Mouse (Mus musculus) limb, embryonic 12.5 days (tissue): Measurements from ENCODE around the gene Dctn1. TPM values are rescaled to one million over a fixed set of nuclear protein-coding genes. Genes with fewer than 3 reads are reported as not detected.
A peak's percentile ranks its signal among the peaks of the same experiment; 100 is the strongest.

ENCODE experiments used
- ATAC-seq: fragments of 200-750 bp; cut with Nextera tagmentation; 2 replicates; pipeline ENCODE4 v1.8.0; 2017; ENCODE audit warnings: low read depth, moderate TSS enrichment; ENCODE audit not compliant: insufficient number of reproducible peaks, insufficient read depth, low FRiP score, low TSS enrichment
- H3K27ac ChIP-seq: fragments of 300-500 bp; sonication (generic); 2 replicates; pipeline ENCODE4 v1.5.1; 2016; ENCODE audit warnings: mild to moderate bottlenecking, moderate library complexity
- H3K27me3 ChIP-seq: fragments of 300-500 bp; sonication (generic); 2 replicates; pipeline ENCODE4 v1.6.1; 2016; ENCODE audit warnings: mild to moderate bottlenecking, moderate library complexity
- H3K36me3 ChIP-seq: fragments of 300-500 bp; sonication (generic); 2 replicates; pipeline ENCODE4 v1.6.1; 2016; ENCODE audit warnings: mild to moderate bottlenecking, moderate library complexity
- H3K4me1 ChIP-seq: fragments of 300-500 bp; sonication (generic); replicated peaks from 2 replicates; pipeline ENCODE4 v1.6.1; 2016
- H3K4me2 ChIP-seq: fragments of 300-500 bp; sonication (generic); 2 replicates; pipeline ENCODE4 v1.6.1; 2016; ENCODE audit warnings: mild to moderate bottlenecking, moderate library complexity
- H3K4me3 ChIP-seq: fragments of 300-500 bp; sonication (generic); replicated peaks from 2 replicates; pipeline ENCODE4 v1.5.1; 2016; ENCODE audit warnings: mild to moderate bottlenecking
- H3K9ac ChIP-seq: fragments of 300-500 bp; sonication (generic); replicated peaks from 2 replicates; pipeline ENCODE4 v1.6.1; 2016; ENCODE audit warnings: mild to moderate bottlenecking, moderate library complexity
- H3K9me3 ChIP-seq: fragments of 300-500 bp; sonication (generic); 2 replicates; pipeline ENCODE4 v1.6.1; 2016; ENCODE audit warnings: mild to moderate bottlenecking, moderate library complexity
- WGBS: fragments of 180-500 bp; shearing (Covaris S2); methylation state at CpG from one replicate; pipeline ENCODE4 v1.1.7; 2016; 5-methylcytosine and 5-hydroxymethylcytosine counted together
- polyA plus RNA-seq: library from polyadenylated mRNA; unstranded; fragments of >200 nt; fragmentation: Nextera tagmentation; extraction: Ambion mirVana; gene quantifications from 2 replicates; pipeline ENCODE4 v1.2.1, GENCODE M21; 2016

Dctn1 gene
- polyA plus RNA-seq, 1 experiment from 2014 or later = 104 TPM

DNA sequence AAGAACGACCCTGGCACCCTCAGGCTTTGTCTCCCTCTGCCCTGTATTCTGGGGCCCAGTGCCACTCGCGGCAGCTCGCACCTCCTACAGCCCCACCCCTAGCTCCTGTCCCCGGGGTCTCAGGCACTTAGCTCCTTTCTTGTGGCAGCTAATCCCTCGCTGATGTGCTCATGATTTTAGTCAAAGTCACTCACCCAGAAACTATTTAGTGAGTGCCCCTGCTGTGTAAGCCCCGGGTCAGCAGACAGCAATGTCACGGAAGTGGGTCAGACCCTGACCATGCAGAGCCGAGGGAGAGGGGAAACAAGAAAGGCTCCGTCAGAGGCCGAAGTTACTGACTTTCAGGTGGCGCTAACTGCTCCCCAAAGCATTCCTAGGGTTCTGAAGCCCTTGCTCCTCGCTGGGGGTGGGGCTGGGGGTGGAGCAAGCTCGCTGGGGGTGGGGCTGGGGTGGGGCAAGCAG, 68.6 kb downstream of the Dctn1 start:
- peak overlapping the region; percentile 26 for H3K4me3 ChIP-seq
- WGBS = 1% methylated on average over 14 of the region's 14 CpGs
- H3K4me2 ChIP-seq = peak overlapping the region; percentile 52
- no peaks in the 10 kb centered on the region for H3K9me3 ChIP-seq
- 0 out of 2 replicates have a peak, but pooled peaks have one; percentile 40 for ATAC-seq
- H3K9ac ChIP-seq = 0 out of 2 replicates have a peak overlapping the region, but pooled peaks have one; percentile 40
- H3K27me3 ChIP-seq = peaks cover 26% of the 10 kb centered on the region
- H3K4me1 ChIP-seq = peaks cover 30% of the 10 kb centered on the region
- H3K27ac ChIP-seq = peak overlapping the region; percentile 35; the same call in 1 of the 2 replicates
- no peaks in the 10 kb centered on the region for H3K36me3 ChIP-seq

DNA sequence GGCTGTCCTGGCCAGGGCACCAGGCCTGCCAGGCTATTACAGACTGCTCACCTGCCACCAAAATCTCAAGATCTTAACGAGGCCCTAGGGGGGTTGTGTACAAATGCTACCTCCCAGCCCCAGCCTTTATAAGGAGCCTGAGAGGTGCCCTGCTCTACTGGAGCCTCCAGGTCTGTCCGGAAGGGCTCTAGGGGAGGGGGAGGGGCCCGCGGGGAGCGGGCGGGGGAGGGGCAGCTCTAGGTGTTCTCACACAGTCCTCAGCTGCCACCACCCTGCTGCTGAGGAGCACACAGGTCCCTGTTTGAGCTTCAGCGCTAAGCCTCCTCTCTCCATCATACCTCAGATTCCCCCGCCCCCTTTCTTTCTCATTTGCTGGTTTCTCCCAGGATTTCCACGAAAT, 71.4 kb downstream of the Dctn1 start:
- Histone ChIP-seq H3K4me1 (peaks cover 46% of the 10 kb centered on the region), H3K9me3 (no peaks in the 10 kb centered on the region), H3K27ac (no peak overlapping the region), H3K4me2 (peak overlapping the region; percentile 51), H3K9ac (0 out of 2 replicates have a peak overlapping the region, but pooled peaks have one; percentile 9), H3K27me3 (peaks cover 42% of the 10 kb centered on the region), H3K36me3 (no peaks in the 10 kb centered on the region), H3K4me3 (peak overlapping the region; percentile 21)
- 2% methylated on average over 9 of the region's 9 CpGs for WGBS
- ATAC-seq = peak; percentile 64

DNA sequence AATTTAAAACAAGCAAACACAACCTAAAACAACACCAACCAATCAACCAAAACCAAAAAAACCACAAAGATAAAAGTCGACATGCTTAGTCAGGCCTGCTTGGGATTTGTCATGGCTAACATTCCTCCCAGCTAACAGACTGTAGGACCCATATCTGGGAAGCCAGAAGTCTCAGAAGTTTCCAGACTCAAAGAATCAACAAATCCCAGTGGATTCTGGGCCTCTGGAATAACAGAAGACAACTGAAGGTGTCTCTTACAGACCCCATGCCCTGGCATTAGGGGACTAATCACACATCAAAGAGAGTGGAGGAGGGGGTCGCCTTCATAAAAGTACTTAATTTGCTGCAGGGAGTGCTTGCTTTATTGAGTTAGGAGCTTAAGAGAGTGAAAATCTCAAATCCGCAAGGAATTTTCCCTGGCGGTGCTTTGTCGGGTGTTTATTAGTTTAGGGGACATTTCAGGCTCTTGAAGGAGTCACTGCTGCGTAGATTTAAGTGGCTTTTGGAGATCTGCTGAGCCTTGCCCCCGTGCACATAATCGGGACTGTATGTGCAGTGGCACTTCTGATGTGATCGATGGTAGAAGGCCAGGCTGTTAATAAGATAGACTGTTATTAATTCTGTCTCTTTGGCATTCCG, 78.8 kb downstream of the Dctn1 start:
- H3K4me2 ChIP-seq = peak overlapping the region; percentile 13; the same call in 1 of the 2 replicates
- no peak overlapping the region for H3K9ac ChIP-seq
- H3K9me3 ChIP-seq = no peaks in the 10 kb centered on the region
- peaks cover 40% of the 10 kb centered on the region for H3K4me1 ChIP-seq
- peak overlapping the region; percentile 59; the same call in 1 of the 2 replicates for H3K27ac ChIP-seq
- peaks cover 26% of the 10 kb centered on the region for H3K27me3 ChIP-seq
- H3K36me3 ChIP-seq = no peaks in the 10 kb centered on the region
- H3K4me3 ChIP-seq = no peak overlapping the region
- 0 out of 2 replicates have a peak, but pooled peaks have one; percentile 35 for ATAC-seq
- 16% methylated on average over 10 of the region's 10 CpGs for WGBS

DNA sequence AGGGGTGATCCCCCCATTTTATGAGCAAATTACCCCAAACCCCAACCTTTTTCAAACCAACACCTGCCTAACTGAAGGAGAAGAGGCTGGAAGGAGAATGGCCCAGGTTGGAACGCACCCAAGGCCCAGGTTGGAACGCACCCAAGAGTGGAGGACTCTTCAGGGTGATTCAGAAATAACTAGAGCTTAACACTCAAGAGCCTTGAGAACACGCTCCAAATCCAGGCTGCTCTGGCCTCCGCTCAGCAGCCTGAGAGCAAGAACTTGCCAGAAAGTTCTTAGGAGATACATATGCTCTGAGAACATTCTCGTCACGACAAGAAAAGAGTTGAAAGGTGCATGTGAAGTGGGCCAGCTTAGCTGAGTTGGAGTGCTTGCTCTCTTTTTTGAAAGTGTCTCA, 79.4 kb downstream of the Dctn1 start:
- H3K9ac ChIP-seq = no peak overlapping the region
- H3K4me1 ChIP-seq = peaks cover 37% of the 10 kb centered on the region
- H3K27ac ChIP-seq = 0 out of 2 replicates have a peak overlapping the region, but pooled peaks have one; percentile 59
- peaks cover 24% of the 10 kb centered on the region for H3K27me3 ChIP-seq
- no peak overlapping the region for H3K4me3 ChIP-seq
- no peak for ATAC-seq
- 71% methylated on average over 6 of the region's 6 CpGs for WGBS
- H3K9me3 ChIP-seq = no peaks in the 10 kb centered on the region
- H3K36me3 ChIP-seq = no peaks in the 10 kb centered on the region
- peak overlapping the region; percentile 13; the same call in 1 of the 2 replicates for H3K4me2 ChIP-seq

DNA sequence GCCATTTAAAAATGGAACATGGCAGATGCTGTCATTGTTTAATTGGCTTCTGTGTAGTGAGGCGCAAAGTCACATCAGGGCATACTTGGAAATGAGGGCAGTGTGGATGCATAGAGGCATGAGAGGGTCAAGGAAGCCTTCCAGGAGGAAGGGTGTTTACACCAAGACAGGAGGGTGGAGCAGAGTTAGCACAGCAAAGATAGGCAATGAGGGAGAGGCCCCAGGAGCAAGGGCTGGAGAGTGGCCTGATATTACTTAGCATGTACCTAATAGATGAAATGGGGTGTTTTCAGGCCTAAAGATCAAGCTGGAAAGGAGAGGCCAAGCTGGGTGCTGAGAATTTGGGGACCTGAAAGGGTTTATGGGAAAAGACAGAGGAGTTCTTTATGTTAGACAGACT, 80.3 kb downstream of the Dctn1 start:
- peaks cover 19% of the 10 kb centered on the region for H3K27me3 ChIP-seq
- H3K27ac ChIP-seq = no peak overlapping the region
- ATAC-seq = no peak
- no peak overlapping the region for H3K4me3 ChIP-seq
- H3K9me3 ChIP-seq = no peaks in the 10 kb centered on the region
- no peaks in the 10 kb centered on the region for H3K36me3 ChIP-seq
- no peak overlapping the region for H3K9ac ChIP-seq
- 94% methylated on average over 1 of the region's 1 CpGs for WGBS
- peaks cover 31% of the 10 kb centered on the region for H3K4me1 ChIP-seq
- no peak overlapping the region for H3K4me2 ChIP-seq

DNA sequence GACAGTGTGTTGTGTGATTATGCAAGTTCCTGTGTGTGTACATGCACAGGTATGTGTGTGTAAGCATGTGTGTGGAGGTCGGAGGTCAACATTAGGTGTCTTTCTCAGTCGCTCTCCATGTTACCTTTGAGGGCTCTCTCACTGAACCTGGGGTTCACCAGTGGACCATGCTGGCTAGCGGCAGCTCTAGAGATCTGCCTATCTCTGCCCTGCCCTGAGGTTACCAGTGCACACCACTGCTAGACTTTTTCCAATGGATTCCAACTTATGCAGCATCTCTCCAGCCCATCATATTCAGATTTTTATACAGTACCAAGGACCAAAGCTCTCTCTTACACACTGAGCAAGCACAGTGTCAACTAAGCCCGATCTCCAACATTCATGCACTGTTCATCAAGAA, 81.0 kb downstream of the Dctn1 start:
- Histone ChIP-seq H3K9ac (no peak overlapping the region), H3K27me3 (peaks cover 16% of the 10 kb centered on the region), H3K27ac (no peak overlapping the region), H3K4me2 (no peak overlapping the region), H3K9me3 (no peaks in the 10 kb centered on the region), H3K4me3 (no peak overlapping the region), H3K4me1 (peaks cover 29% of the 10 kb centered on the region), H3K36me3 (no peaks in the 10 kb centered on the region)
- no peak for ATAC-seq
- WGBS = 92% methylated on average over 4 of the region's 4 CpGs

DNA sequence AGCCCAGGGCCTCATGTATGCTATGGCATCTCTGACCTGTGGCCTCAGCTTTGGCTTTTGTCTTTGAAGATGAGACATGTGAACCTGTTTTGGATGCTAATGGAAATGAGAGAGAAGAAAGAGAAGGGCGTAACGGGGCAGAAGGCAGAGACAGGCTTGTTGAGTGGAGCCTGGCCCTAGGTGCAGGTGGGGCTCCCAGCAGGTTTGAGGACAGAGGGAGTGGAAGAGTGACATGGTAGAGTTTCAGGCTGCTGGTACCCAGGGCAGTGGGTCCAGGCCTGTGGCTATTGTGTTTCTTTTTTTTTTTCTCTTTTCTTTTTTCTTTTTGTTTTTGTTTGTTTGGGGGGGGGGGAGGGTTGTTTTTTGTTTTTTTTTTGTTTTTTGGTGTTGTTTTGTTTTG, 81.4 kb downstream of the Dctn1 start:
- H3K9me3 ChIP-seq = no peaks in the 10 kb centered on the region
- WGBS = 88% methylated on average over 2 of the region's 2 CpGs
- peaks cover 16% of the 10 kb centered on the region for H3K27me3 ChIP-seq
- no peak overlapping the region for H3K9ac ChIP-seq
- H3K4me1 ChIP-seq = peaks cover 25% of the 10 kb centered on the region
- H3K4me2 ChIP-seq = no peak overlapping the region
- H3K4me3 ChIP-seq = no peak overlapping the region
- H3K27ac ChIP-seq = no peak overlapping the region
- no peak for ATAC-seq
- H3K36me3 ChIP-seq = no peaks in the 10 kb centered on the region

Other genes starting within 250 kb of the Dctn1 start
- 3.8 and 4.2 TPM in 2 replicates for gene Sema4f, start 226.2 kb upstream of the Dctn1 start, polyA plus RNA-seq
- gene M1ap, start 219.0 kb upstream of the Dctn1 start, polyA plus RNA-seq = 0.20 and 0.32 TPM in 2 replicates
- gene Dok1, start 132.4 kb upstream of the Dctn1 start, polyA plus RNA-seq = 9.9 and 10.0 TPM in 2 replicates
- gene Loxl3, start 131.7 kb upstream of the Dctn1 start, polyA plus RNA-seq = 15.7 and 19.4 TPM in 2 replicates
- 158 and 159 TPM in 2 replicates for gene Aup1, start 111.4 kb upstream of the Dctn1 start, polyA plus RNA-seq
- 68.7 and 75.5 TPM in 2 replicates for gene Htra2, start 110.6 kb upstream of the Dctn1 start, polyA plus RNA-seq
- 0.68 and 1.1 TPM in 2 replicates for gene Dqx1, start 108.1 kb upstream of the Dctn1 start, polyA plus RNA-seq
- gene Tlx2, start 95.6 kb upstream of the Dctn1 start, polyA plus RNA-seq = 0.27 and 1.0 TPM in 2 replicates
- gene Pcgf1, start 88.1 kb upstream of the Dctn1 start, polyA plus RNA-seq = 39.0 and 39.7 TPM in 2 replicates
- 0.63 and 6.7 TPM in 2 replicates for gene Lbx2, start 79.6 kb upstream of the Dctn1 start, polyA plus RNA-seq
- 3.6 and 3.8 TPM in 2 replicates for gene Ccdc142, start 64.3 kb upstream of the Dctn1 start, polyA plus RNA-seq
- gene Gm42688, start 64.3 kb upstream of the Dctn1 start, polyA plus RNA-seq = 3.9 and 4.2 TPM in 2 replicates
- gene Mrpl53, start 56.9 kb upstream of the Dctn1 start, polyA plus RNA-seq = 134 and 140 TPM in 2 replicates
- gene Mogs, start 50.4 kb upstream of the Dctn1 start, polyA plus RNA-seq = 55.3 and 58.2 TPM in 2 replicates
- gene Wbp1, start 44.4 kb upstream of the Dctn1 start, polyA plus RNA-seq = 191 and 219 TPM in 2 replicates
- 17.6 and 19.2 TPM in 2 replicates for gene Ino80b, start 40.5 kb upstream of the Dctn1 start, polyA plus RNA-seq
- gene Rtkn, start 30.5 kb upstream of the Dctn1 start, polyA plus RNA-seq = 62.0 and 62.6 TPM in 2 replicates
- 10.2 and 10.4 TPM in 2 replicates for gene Wdr54, start 9.5 kb upstream of the Dctn1 start, polyA plus RNA-seq
- 1.8 and 3.0 TPM in 2 replicates for gene 1700003E16Rik, start 9.5 kb upstream of the Dctn1 start, polyA plus RNA-seq
- 0.49 and 0.68 TPM in 2 replicates for gene Slc4a5, start 53.9 kb downstream of the Dctn1 start, polyA plus RNA-seq
- gene Mthfd2, start 160.0 kb downstream of the Dctn1 start, polyA plus RNA-seq = 43.2 and 47.1 TPM in 2 replicates
- 65.4 and 68.7 TPM in 2 replicates for gene Mob1a, start 160.1 kb downstream of the Dctn1 start, polyA plus RNA-seq
- gene Bola3, start 183.2 kb downstream of the Dctn1 start, polyA plus RNA-seq = 140 TPM in 2 replicates